Mouse (Mus musculus): ENCODE results near the gene Zfp607a. TPM values are rescaled to one million over a fixed set of nuclear protein-coding genes. Genes with fewer than 3 reads are reported as not detected.
A peak's percentile ranks its signal among the peaks of the same experiment; 100 is the strongest.
"Not testable (repeated sequence)": the region's sequence is repeated elsewhere in the genome, so short reads cannot be mapped to it uniquely, and the experiment has no call there.

Gene Zfp607a
- polyA plus RNA-seq, 1 experiment from 2014 or later = 2.0 TPM

DNA sequence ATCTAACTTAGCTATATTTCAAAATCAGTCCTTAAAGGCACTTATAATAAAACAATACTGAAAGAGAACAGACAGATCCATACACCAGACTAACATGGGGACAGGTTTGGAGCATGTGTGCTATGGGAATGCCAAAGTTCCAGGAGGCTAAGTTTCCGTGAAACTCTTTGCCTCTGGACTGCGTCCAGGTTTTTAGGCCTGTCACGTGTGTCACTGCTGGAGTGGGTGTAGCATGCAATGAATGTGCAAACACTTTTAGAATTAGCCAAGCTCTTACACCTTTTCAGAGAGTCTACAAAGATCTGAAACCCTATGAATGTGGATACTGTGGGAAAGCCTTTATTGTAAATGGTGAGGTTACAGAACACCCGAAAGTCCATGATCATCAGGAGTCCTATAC lies 24.4 kb downstream of the Zfp607a start:
- Histone ChIP-seq H3K27me3 (no peaks in the 10 kb centered on the region), H3K27ac (no peak overlapping the region)
- no peak for ATAC-seq

DNA sequence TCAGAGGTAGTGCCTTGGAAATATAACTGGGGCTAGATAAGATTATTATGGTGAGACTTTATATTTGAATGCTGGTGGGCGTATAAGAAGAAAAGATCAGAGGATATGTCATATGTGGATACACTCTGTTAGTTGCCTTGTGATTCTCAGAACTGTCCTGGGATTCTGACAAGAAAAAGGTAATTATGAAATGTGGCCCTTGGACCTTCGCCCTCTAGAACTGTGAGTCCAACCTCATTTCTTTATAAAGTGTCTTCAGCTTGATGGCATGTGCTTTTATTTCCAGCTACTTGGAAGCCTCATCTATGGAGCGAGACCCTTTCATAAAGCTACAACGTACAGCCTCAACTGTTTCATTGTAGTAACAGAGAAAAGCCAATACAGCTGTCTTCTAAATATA lies 43.3 kb downstream of the Zfp607a start:
- H3K36me3 ChIP-seq = no peaks in the 10 kb centered on the region; the same call in 1 of the 2 replicates
- no peaks in the 10 kb centered on the region for H3K4me1 ChIP-seq (replicated peaks)
- WGBS = 92% methylated on average over 4 of the region's 4 CpGs

More for the DNA sequence above, 24.4 kb downstream of the Zfp607a start:
- Histone ChIP-seq H3K4me2 (replicated peaks) (no peak overlapping the region), H3K36me3 (peaks cover 45% of the 10 kb centered on the region), H3K4me1 (replicated peaks) (no peaks in the 10 kb centered on the region), H3K4me3 (replicated peaks) (no peak overlapping the region), H3K9ac (replicated peaks) (no peak overlapping the region), H3K9me3 (peaks cover 6% of the 10 kb centered on the region; the same call in 1 of the 2 replicates)
- 95% methylated on average over 4 of the region's 4 CpGs for WGBS

DNA sequence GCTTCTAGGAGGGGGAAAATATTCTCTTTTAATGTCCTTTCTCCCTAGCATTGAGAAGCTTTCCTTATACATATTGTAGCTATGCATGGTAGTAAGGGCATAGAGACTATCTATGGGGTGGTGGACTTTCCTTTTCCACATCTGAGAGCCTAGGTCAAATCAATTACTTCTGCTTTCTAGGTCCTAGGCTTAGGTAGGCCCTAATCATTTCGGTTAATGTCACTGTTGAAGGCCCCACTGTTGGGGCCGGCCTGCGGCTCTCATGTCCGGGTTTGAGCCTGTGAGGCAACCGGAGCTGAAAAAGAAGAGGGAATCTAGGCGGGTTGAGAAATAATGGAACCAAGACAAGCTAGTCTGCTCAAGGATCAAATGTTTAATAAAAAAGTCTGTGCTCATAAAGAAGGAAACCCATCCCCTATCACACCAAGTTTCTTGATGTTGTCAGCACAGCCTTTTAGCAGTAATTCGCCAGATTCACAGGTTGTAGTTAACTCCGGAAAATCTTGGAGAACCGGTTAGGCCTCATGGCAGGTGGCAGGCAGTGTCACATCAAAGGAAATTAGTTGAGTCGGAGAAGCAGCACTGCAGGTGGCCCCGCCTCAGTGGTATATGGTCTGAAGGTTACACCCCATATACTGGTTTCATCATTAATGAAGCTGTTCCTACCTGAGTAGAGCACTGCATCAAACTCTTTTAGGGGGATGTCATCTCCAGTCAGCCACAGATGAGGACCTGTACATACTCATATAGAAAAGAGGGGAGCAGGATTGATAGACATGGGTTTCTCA lies 47.9 kb downstream of the Zfp607a start:
- Histone ChIP-seq H3K9ac (replicated peaks) (no peak overlapping the region), H3K27ac (no peak overlapping the region), H3K4me2 (replicated peaks) (no peak overlapping the region), H3K4me1 (replicated peaks) (no peaks in the 10 kb centered on the region), H3K4me3 (replicated peaks) (no peak overlapping the region), H3K27me3 (no peaks in the 10 kb centered on the region), H3K36me3 (peaks cover 20% of the 10 kb centered on the region), H3K9me3 (0 out of 2 replicates have a peak, but pooled peaks cover 4% of the 10 kb centered on the region)
- ATAC-seq = no peak
- WGBS = 81% methylated on average over 11 of the region's 11 CpGs

More for the DNA sequence above, 43.3 kb downstream of the Zfp607a start:
- H3K9me3 ChIP-seq = 0 out of 2 replicates have a peak, but pooled peaks cover 2% of the 10 kb centered on the region
- no peak overlapping the region for H3K27ac ChIP-seq
- H3K4me2 ChIP-seq (replicated peaks) = no peak overlapping the region
- H3K27me3 ChIP-seq = no peaks in the 10 kb centered on the region
- H3K4me3 ChIP-seq (replicated peaks) = no peak overlapping the region
- no peak overlapping the region for H3K9ac ChIP-seq (replicated peaks)
- ATAC-seq = no peak

DNA sequence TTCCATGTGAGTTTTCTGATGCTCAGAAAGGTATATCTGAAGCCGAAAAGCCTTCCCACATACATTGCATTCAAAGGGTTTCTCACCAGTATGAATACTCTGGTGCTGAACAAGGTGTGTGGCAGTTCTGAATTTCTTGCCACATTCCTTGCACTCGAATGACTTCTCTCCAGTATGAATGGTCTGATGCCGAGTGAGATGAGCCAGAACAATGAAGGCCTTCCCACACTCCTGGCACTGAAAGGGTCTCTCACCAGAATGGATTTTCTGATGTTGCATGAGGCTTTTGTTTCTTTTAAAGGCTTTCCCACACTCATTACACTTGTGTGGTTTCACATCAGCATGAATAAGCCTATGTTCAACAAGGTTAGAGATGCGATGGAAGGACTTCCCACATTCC lies 53.6 kb downstream of the Zfp607a start:
- 75% methylated on average over 4 of the region's 4 CpGs for WGBS
- peaks cover 56% of the 10 kb centered on the region for H3K36me3 ChIP-seq
- H3K27me3 ChIP-seq; H3K4me2 ChIP-seq (replicated peaks); H3K27ac ChIP-seq; ATAC-seq; H3K4me1 ChIP-seq (replicated peaks); H3K4me3 ChIP-seq (replicated peaks); H3K9ac ChIP-seq (replicated peaks); H3K9me3 ChIP-seq: not testable (repeated sequence)

DNA sequence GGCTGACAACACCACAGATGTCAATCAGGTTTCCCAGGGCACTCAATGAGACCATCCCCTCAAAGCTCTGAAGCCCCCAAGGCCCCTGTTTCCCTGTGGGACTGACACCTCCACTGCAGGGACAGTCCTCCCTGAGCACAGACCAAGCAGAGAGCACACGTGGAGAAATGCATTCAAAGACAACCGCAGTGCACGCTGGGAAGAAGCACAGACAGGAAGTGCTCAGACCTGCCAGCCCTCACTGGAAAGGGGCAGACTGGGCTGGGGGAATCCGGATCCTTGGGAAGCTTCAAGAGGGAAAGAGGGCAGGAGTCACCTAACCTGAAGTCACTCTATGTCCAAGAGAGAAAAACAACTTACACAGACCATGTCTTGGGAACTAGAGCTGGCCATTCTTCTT lies 69.7 kb downstream of the Zfp607a start:
- not testable (repeated sequence) for H3K4me2 ChIP-seq (replicated peaks); H3K4me1 ChIP-seq (replicated peaks); H3K27ac ChIP-seq; ATAC-seq; H3K9me3 ChIP-seq; H3K4me3 ChIP-seq (replicated peaks); H3K9ac ChIP-seq (replicated peaks); H3K27me3 ChIP-seq
- H3K36me3 ChIP-seq = peaks cover 24% of the 10 kb centered on the region
- WGBS = 51% methylated on average over 4 of the region's 4 CpGs

DNA sequence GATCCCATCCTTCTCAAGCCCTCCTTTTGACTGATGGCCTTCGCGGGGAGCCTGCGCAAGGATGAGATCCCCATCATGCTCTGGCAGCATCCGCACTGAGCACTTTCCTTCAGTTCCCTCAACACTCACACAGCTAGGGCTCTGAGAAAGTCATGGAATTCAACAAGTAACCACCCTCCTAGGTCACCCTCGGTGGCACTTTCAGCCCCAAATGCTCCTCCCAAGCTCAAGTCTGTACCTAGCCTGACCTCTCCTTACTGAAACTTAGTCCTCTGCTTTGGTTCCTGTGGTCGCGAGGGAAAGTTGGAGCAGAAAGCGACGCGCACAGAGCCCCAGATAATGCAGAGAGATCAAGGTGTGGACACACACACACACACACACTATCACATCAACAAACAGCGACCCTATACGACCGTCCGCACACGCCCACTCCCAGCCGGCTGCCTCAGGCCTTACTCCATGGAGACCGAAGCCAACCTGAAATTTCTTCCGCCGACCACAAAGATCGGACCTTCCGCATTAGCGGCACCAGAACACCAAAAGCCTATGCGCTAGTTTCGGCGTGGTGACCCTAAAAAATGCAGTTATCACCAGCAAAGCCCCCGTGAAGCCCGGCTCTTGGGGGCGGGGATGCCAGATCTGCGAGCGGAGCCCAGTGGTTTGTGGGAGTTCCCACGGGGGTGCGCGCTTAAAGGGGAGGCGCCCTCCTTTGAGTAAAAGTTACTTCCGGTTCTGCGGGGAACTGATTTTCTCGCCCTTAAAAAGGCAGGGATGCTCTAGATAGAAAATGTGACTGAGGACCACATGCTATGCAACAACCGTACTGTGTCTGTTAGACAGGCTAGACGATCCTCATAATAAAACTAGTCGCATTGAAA lies 71.7 kb downstream of the Zfp607a start, which contains the start of gene Zfp974:
Gene Zfp974, minus strand, starts transcription at position 643 of the 878 bp plus-strand sequence.
- peaks cover 13% of the 10 kb centered on the region for H3K4me1 ChIP-seq (replicated peaks)
- no peaks in the 10 kb centered on the region for H3K9me3 ChIP-seq
- peak within 1 kb of the TSS; percentile 76 for H3K4me3 ChIP-seq (replicated peaks)
- peaks cover 15% of the 10 kb centered on the region for H3K36me3 ChIP-seq
- peak within 1 kb of the TSS; percentile 90 for H3K4me2 ChIP-seq (replicated peaks)
- H3K27me3 ChIP-seq = no peaks in the 10 kb centered on the region
- 4% methylated on average over 40 of the region's 40 CpGs for WGBS
- H3K27ac ChIP-seq = peak within 1 kb of the TSS; percentile 69; the same call in 1 of the 2 replicates
- ATAC-seq = peak; percentile 91
- H3K9ac ChIP-seq (replicated peaks) = peak within 1 kb of the TSS; percentile 84

Other genes starting within 250 kb of the Zfp607a start
- 37.0 and 40.5 TPM in 2 replicates for gene Ttc9b, start 203.6 kb upstream of the Zfp607a start, polyA plus RNA-seq (2015; fragmentation: Nextera tagmentation; extraction: Ambion mirVana)
- 11.0 and 12.7 TPM in 2 replicates for gene Map3k10, start 182.9 kb upstream of the Zfp607a start, polyA plus RNA-seq (2015; fragmentation: Nextera tagmentation; extraction: Ambion mirVana)
- gene Zfp607b, start 168.2 kb upstream of the Zfp607a start, polyA plus RNA-seq (2015; fragmentation: Nextera tagmentation; extraction: Ambion mirVana) = 12.8 and 13.2 TPM in 2 replicates
- gene Zfp60, start 126.1 kb upstream of the Zfp607a start, polyA plus RNA-seq (2015; fragmentation: Nextera tagmentation; extraction: Ambion mirVana) = 142 and 143 TPM in 2 replicates
- 2.6 and 2.8 TPM in 2 replicates for gene Zfp626, start 50.3 kb upstream of the Zfp607a start, polyA plus RNA-seq (2015; fragmentation: Nextera tagmentation; extraction: Ambion mirVana)
- 12.0 and 12.1 TPM in 2 replicates for gene Zfp59, start 18.9 kb upstream of the Zfp607a start, polyA plus RNA-seq (2015; fragmentation: Nextera tagmentation; extraction: Ambion mirVana)
- gene Zfp974, start 71.9 kb downstream of the Zfp607a start, polyA plus RNA-seq (2015; fragmentation: Nextera tagmentation; extraction: Ambion mirVana) = 15.9 and 16.9 TPM in 2 replicates
- gene Zfp780b, start 121.6 kb downstream of the Zfp607a start, polyA plus RNA-seq (2015; fragmentation: Nextera tagmentation; extraction: Ambion mirVana) = 34.2 and 35.1 TPM in 2 replicates
- gene Zfp850, start 156.6 kb downstream of the Zfp607a start, polyA plus RNA-seq (2015; fragmentation: Nextera tagmentation; extraction: Ambion mirVana) = 6.2 and 6.3 TPM in 2 replicates
- gene Psmc4, start 192.6 kb downstream of the Zfp607a start, polyA plus RNA-seq (2015; fragmentation: Nextera tagmentation; extraction: Ambion mirVana) = 335 and 342 TPM in 2 replicates
- 0.24 TPM in 1 of 2 replicates, not detected in the other for gene Fcgbp, start 213.7 kb downstream of the Zfp607a start, polyA plus RNA-seq (2015; fragmentation: Nextera tagmentation; extraction: Ambion mirVana)

Data from midbrain, embryonic 13.5 days (tissue).